In genomic region chr2:49678386-49678785, GRCm38 (mm10) we compare ENCODE assay signal across 22 mouse cellular contexts. TPM values are rescaled to one million over a fixed set of nuclear protein-coding genes. Genes with fewer than 3 reads are reported as not detected.
DNase-seq lines count a peak whose midpoint lies in the region; ATAC-seq and TF ChIP-seq lines count a peak whose summit lies in the region.
"Had no signal": no experiment of that assay in that cellular context is flagged by ENCODE, and none has a peak within 500 bp of the region (broad histone marks: within the 10 kb centered on the region; RNA-seq: fewer than 3 reads in every experiment).

No protein-coding gene starts in this region.

- no peak for TF ChIP-seq CTCF in stomach, postnatal 0 days (IDR thresholded peaks at IDR 0.05; ENCODE audit: low read depth)

- no peaks in the 10 kb centered on the region for H3K36me3 ChIP-seq in kidney, embryonic 15.5 days
- H3K36me3 ChIP-seq in embryonic facial prominence, embryonic 10.5 days (replicated peaks), result peaks cover 54% of the 10 kb centered on the region
- peaks cover 22% of the 10 kb centered on the region for H3K36me3 ChIP-seq in forebrain, embryonic 14.5 days (ENCODE audit: control insufficient read depth, insufficient read depth, low read length)
- H3K36me3 ChIP-seq in hindbrain, embryonic 15.5 days, result no peaks in the 10 kb centered on the region
- H3K36me3 ChIP-seq in stomach, postnatal 0 days (ENCODE audit: control insufficient read depth, insufficient read depth, low read length), result no peaks in the 10 kb centered on the region
- H3K36me3 ChIP-seq in liver, embryonic 12.5 days, result no peaks in the 10 kb centered on the region
- H3K36me3 ChIP-seq: embryonic facial prominence, embryonic 13.5 days; heart, embryonic 15.5 days had no signal

- no peak overlapping the region for H3K9ac ChIP-seq in kidney, embryonic 15.5 days
- H3K9ac ChIP-seq in forebrain, embryonic 14.5 days (ENCODE audit: low read length), result no peak overlapping the region
- no peak overlapping the region for H3K9ac ChIP-seq in hindbrain, embryonic 15.5 days
- no peak overlapping the region for H3K9ac ChIP-seq in stomach, postnatal 0 days (ENCODE audit: low read length)
- no peak overlapping the region for H3K9ac ChIP-seq in liver, embryonic 12.5 days
- H3K9ac ChIP-seq: heart, embryonic 15.5 days; lung, embryonic 14.5 days; neural tube, embryonic 12.5 days had no signal

- no peak for TF ChIP-seq EP300 in stomach, postnatal 0 days (optimal IDR thresholded peaks at IDR 0.05)

- no peaks in the 10 kb centered on the region for H3K9me3 ChIP-seq in kidney, embryonic 15.5 days (replicated peaks)
- no peaks in the 10 kb centered on the region for H3K9me3 ChIP-seq in embryonic facial prominence, embryonic 10.5 days
- no peaks in the 10 kb centered on the region for H3K9me3 ChIP-seq in forebrain, embryonic 14.5 days (replicated peaks; ENCODE audit: control insufficient read depth, low read length)
- no peaks in the 10 kb centered on the region for H3K9me3 ChIP-seq in hindbrain, embryonic 15.5 days
- no peaks in the 10 kb centered on the region for H3K9me3 ChIP-seq in stomach, postnatal 0 days (ENCODE audit: control insufficient read depth, low read length)
- no peaks in the 10 kb centered on the region for H3K9me3 ChIP-seq in liver, embryonic 12.5 days (replicated peaks)
- H3K9me3 ChIP-seq: embryonic facial prominence, embryonic 13.5 days; heart, embryonic 15.5 days; neural tube, embryonic 12.5 days had no signal

- no peaks in the 10 kb centered on the region for H3K27me3 ChIP-seq in kidney, embryonic 15.5 days
- no peaks in the 10 kb centered on the region for H3K27me3 ChIP-seq in embryonic facial prominence, embryonic 10.5 days (replicated peaks; ENCODE audit: low read depth, poor library complexity, severe bottlenecking)
- H3K27me3 ChIP-seq in forebrain, embryonic 14.5 days (replicated peaks; ENCODE audit: control insufficient read depth, insufficient read depth, low read length), result no peaks in the 10 kb centered on the region
- no peaks in the 10 kb centered on the region for H3K27me3 ChIP-seq in hindbrain, embryonic 15.5 days
- no peaks in the 10 kb centered on the region for H3K27me3 ChIP-seq in stomach, postnatal 0 days (ENCODE audit: control insufficient read depth, insufficient read depth, low read length)
- H3K27me3 ChIP-seq in liver, embryonic 12.5 days (replicated peaks), result no peaks in the 10 kb centered on the region
- H3K27me3 ChIP-seq: embryonic facial prominence, embryonic 13.5 days; heart, embryonic 15.5 days; neural tube, embryonic 12.5 days; Patski had no signal

- H3K4me3 ChIP-seq in kidney, embryonic 15.5 days (replicated peaks), result no peak overlapping the region
- H3K4me3 ChIP-seq in embryonic facial prominence, embryonic 10.5 days, result no peak overlapping the region
- no peak overlapping the region for H3K4me3 ChIP-seq in forebrain, embryonic 14.5 days (ENCODE audit: low read depth, low read length)
- no peak overlapping the region for H3K4me3 ChIP-seq in hindbrain, embryonic 15.5 days
- H3K4me3 ChIP-seq in stomach, postnatal 0 days (ENCODE audit: low read depth, low read length), result no peak overlapping the region
- H3K4me3 ChIP-seq in liver, embryonic 12.5 days, result no peak overlapping the region
- H3K4me3 ChIP-seq: embryonic facial prominence, embryonic 13.5 days; heart, adult 2 months; heart, embryonic 15.5 days; neural tube, embryonic 12.5 days had no signal

- peaks cover 23% of the 10 kb centered on the region for H3K4me1 ChIP-seq in kidney, embryonic 15.5 days
- H3K4me1 ChIP-seq in embryonic facial prominence, embryonic 10.5 days, result peaks cover 40% of the 10 kb centered on the region
- H3K4me1 ChIP-seq in forebrain, embryonic 14.5 days (ENCODE audit: control insufficient read depth, insufficient read depth, low read length), result peaks cover 22% of the 10 kb centered on the region
- H3K4me1 ChIP-seq in hindbrain, embryonic 15.5 days (replicated peaks), result peaks cover 54% of the 10 kb centered on the region
- no peaks in the 10 kb centered on the region for H3K4me1 ChIP-seq in stomach, postnatal 0 days (replicated peaks; ENCODE audit: control insufficient read depth, insufficient read depth)
- no peaks in the 10 kb centered on the region for H3K4me1 ChIP-seq in liver, embryonic 12.5 days
- H3K4me1 ChIP-seq: heart, embryonic 15.5 days had no signal

- H3K4me2 ChIP-seq in kidney, embryonic 15.5 days, result no peak overlapping the region
- no peak overlapping the region for H3K4me2 ChIP-seq in forebrain, embryonic 14.5 days (ENCODE audit: low read length)
- no peak overlapping the region for H3K4me2 ChIP-seq in hindbrain, embryonic 15.5 days
- H3K4me2 ChIP-seq in stomach, postnatal 0 days (replicated peaks; ENCODE audit: low read depth), result no peak overlapping the region
- no peak overlapping the region for H3K4me2 ChIP-seq in liver, embryonic 12.5 days
- H3K4me2 ChIP-seq: embryonic facial prominence, embryonic 13.5 days; heart, embryonic 15.5 days; lung, embryonic 14.5 days; neural tube, embryonic 12.5 days had no signal

- DNase-seq in kidney, postnatal 25 days, result no peak
- DNase-seq in embryonic facial prominence, embryonic 10.5 days (ENCODE audit: low spot score), result no peak
- no peak for DNase-seq in forebrain, embryonic 14.5 days (ENCODE audit: low spot score)
- DNase-seq in spleen, postnatal 10 days (ENCODE audit: low spot score in 2 of 2), result no peak
- DNase-seq in stomach, postnatal 0 days (ENCODE audit: low spot score), result no peak
- DNase-seq: adrenal gland, postnatal 25 days; gastrocnemius, postnatal 10 days; heart, adult 2 months; kidney, postnatal 14 days; lung, embryonic 14.5 days; lung, postnatal 4 days; right cerebral cortex, postnatal 4 days; thymus, postnatal 4 days had no signal

- 34% methylated on average over 7 of the region's 7 CpGs for WGBS in kidney, embryonic 15.5 days
- 70% methylated on average over 7 of the region's 7 CpGs for WGBS in embryonic facial prominence, embryonic 10.5 days
- WGBS in forebrain, embryonic 14.5 days, result 63% methylated on average over 7 of the region's 7 CpGs
- 61% methylated on average over 7 of the region's 7 CpGs for WGBS in hindbrain, embryonic 15.5 days
- 60% methylated on average over 7 of the region's 7 CpGs for WGBS in stomach, postnatal 0 days
- WGBS in liver, embryonic 12.5 days (ENCODE audit: insufficient replicate concordance), result 70% methylated on average over 7 of the region's 7 CpGs

- H3K27ac ChIP-seq in kidney, embryonic 15.5 days, result peak overlapping the region; percentile 60
- peak overlapping the region; percentile 37; the same call in 1 of the 2 replicates for H3K27ac ChIP-seq in embryonic facial prominence, embryonic 10.5 days (replicated peaks)
- H3K27ac ChIP-seq in forebrain, embryonic 14.5 days (ENCODE audit: low read depth, low read length), result peak overlapping the region; percentile 44; the same call in 1 of the 2 replicates
- H3K27ac ChIP-seq in hindbrain, embryonic 15.5 days (replicated peaks), result peak overlapping the region; percentile 32; the same call in 1 of the 2 replicates
- H3K27ac ChIP-seq in stomach, postnatal 0 days (replicated peaks), result no peak overlapping the region
- no peak overlapping the region for H3K27ac ChIP-seq in liver, embryonic 12.5 days
- H3K27ac ChIP-seq: heart, adult 2 months; heart, embryonic 15.5 days; neural tube, embryonic 12.5 days had no signal

- ATAC-seq in kidney, embryonic 15.5 days (replicated peaks; ENCODE audit: low FRiP score), result peak; percentile 79
- ATAC-seq in forebrain, embryonic 14.5 days, result no peak
- no peak for ATAC-seq in hindbrain, embryonic 15.5 days (ENCODE audit: low FRiP score, low read depth)
- ATAC-seq in stomach, postnatal 0 days (ENCODE audit: low FRiP score, low TSS enrichment), result no peak
- no peak for ATAC-seq in liver, embryonic 12.5 days
- ATAC-seq: activated CD4-positive, CD25-positive, alpha-beta regulatory T cell, adult 4 months had no signal

RNA-seq across cellular contexts. Expression of gene Kif5c, which starts 59.3 kb away (rescaled TPM):
- 6.0 and 6.7 TPM in 2 replicates for polyA plus RNA-seq in kidney, embryonic 15.5 days (2015; fragmentation: Nextera tagmentation; extraction: Ambion mirVana)
- polyA plus RNA-seq in embryonic facial prominence, embryonic 10.5 days (2016; fragmentation: Nextera tagmentation; extraction: Ambion mirVana), result 30.4 and 30.8 TPM in 2 replicates
- polyA plus RNA-seq in forebrain, embryonic 14.5 days (2014; fragmentation: Nextera tagmentation; extraction: Ambion mirVana), result 148 and 170 TPM in 2 replicates
- 179 and 188 TPM in 2 replicates for polyA plus RNA-seq in hindbrain, embryonic 15.5 days (2015; fragmentation: Nextera tagmentation; extraction: Ambion mirVana)
- polyA plus RNA-seq in stomach, postnatal 0 days (2015; fragmentation: Nextera tagmentation; extraction: Ambion mirVana), result 2.8 TPM in 2 replicates
- 0.20 and 0.21 TPM in 2 replicates for polyA plus RNA-seq in liver, embryonic 12.5 days (2016; fragmentation: Nextera tagmentation; extraction: Ambion mirVana)
- polyA plus RNA-seq: liver, adult 2 months had no signal

Comparison
In these comparisons a context has a peak if more than half of its experiments do, and no peak if none do; other contexts are left out.
1. H3K27ac ChIP-seq: peak in kidney, embryonic 15.5 days (single experiment), embryonic facial prominence, embryonic 10.5 days (single experiment), forebrain, embryonic 14.5 days (single experiment) and hindbrain, embryonic 15.5 days (single experiment); none in stomach, postnatal 0 days (single experiment) and liver, embryonic 12.5 days (single experiment).